Mouse (Mus musculus) ES-E14 (cell line): ENCODE results near the gene Il12rb1. TPM values are rescaled to one million over a fixed set of nuclear protein-coding genes. Genes with fewer than 3 reads are reported as not detected.

Source experiments
- DNase-seq: peaks from one replicate; pipeline ENCODE4 v3.0.0-alpha.2; 2013; ENCODE audit warnings: low read depth, low spot score
- H3K27ac ChIP-seq: 2 replicates; pipeline ENCODE4 v1.5.1; 2012; ENCODE audit warnings: low read depth, mild to moderate bottlenecking, low read length, moderate library complexity, mixed read lengths; ENCODE audit not compliant: poor library complexity, insufficient read depth, severe bottlenecking
- H3K36me3 ChIP-seq: 2 replicates; pipeline ENCODE4 v1.6.1; 2012; ENCODE audit warnings: mild to moderate bottlenecking, low read length, moderate library complexity, mixed read lengths; ENCODE audit not compliant: control insufficient read depth, poor library complexity, insufficient read depth, severe bottlenecking
- H3K4me1 ChIP-seq, 2 experiments: fragments of 150-350 bp in 1 of 2; sonication (generic) in 1 of 2; 2 replicates each; pipeline ENCODE4 v1.6.1; 2012; ENCODE audit warnings: low read length in 2 of 2, mild to moderate bottlenecking in 1 of 2, mixed read lengths in 1 of 2; ENCODE audit not compliant: control insufficient read depth in 2 of 2, insufficient read depth in 2 of 2, poor library complexity in 1 of 2
- H3K4me3 ChIP-seq, 2 experiments: fragments of 150-350 bp in 1 of 2; sonication (generic) in 1 of 2; 2 replicates each; pipeline ENCODE4 v1.5.1; 2012; ENCODE audit warnings: low read length in 2 of 2, low read depth in 1 of 2, mild to moderate bottlenecking in 1 of 2, mixed read lengths in 1 of 2; ENCODE audit not compliant: insufficient read depth in 1 of 2, poor library complexity in 1 of 2, severe bottlenecking in 1 of 2
- H3K9ac ChIP-seq: 2 replicates; pipeline ENCODE4 v1.6.1; 2012; ENCODE audit warnings: low read depth, mild to moderate bottlenecking, low read length, mixed read lengths; ENCODE audit not compliant: poor library complexity, insufficient read depth, severe bottlenecking
- H3K9me3 ChIP-seq: fragments of 150-350 bp; sonication (generic); 2 replicates; pipeline ENCODE4 v1.6.1; 2012; ENCODE audit warnings: low read depth, mild to moderate bottlenecking, low read length; ENCODE audit not compliant: control insufficient read depth, insufficient read depth
- CHD2 ChIP-seq: IDR thresholded peaks from 2 replicates; pipeline ENCODE4 v1.6.1; 2014; ENCODE audit warnings: mild to moderate bottlenecking, low read depth, low read length, inconsistent platforms
- HCFC1 ChIP-seq: IDR thresholded peaks from 2 replicates; pipeline ENCODE4 v1.6.1; 2012; ENCODE audit warnings: low read length, inconsistent platforms, borderline replicate concordance; ENCODE audit not compliant: insufficient read depth
- MAFK ChIP-seq: IDR thresholded peaks from 2 replicates; pipeline ENCODE4 v1.6.1; 2014; ENCODE audit warnings: mild to moderate bottlenecking, low read depth, low read length, inconsistent platforms; ENCODE audit not compliant: insufficient read depth
- ZC3H11A ChIP-seq: IDR thresholded peaks from 2 replicates; pipeline ENCODE4 v1.6.1; 2012; ENCODE audit warnings: low read depth, mild to moderate bottlenecking, inconsistent platforms, low read length, borderline replicate concordance
- ZNF384 ChIP-seq: IDR thresholded peaks from 2 replicates; pipeline ENCODE4 v1.6.1; 2012; ENCODE audit warnings: low read depth, low read length, inconsistent platforms
- in situ Hi-C, 2 experiments: fragments of 600-800 bp; cut with MboI; formaldehyde crosslinking; loops; one replicate each; pipeline ENCODE4 v1.15.1; 2025; ENCODE audit warnings: low sequenced_read_pairs in 2 of 2, inconsistent platforms in 1 of 2; ENCODE audit not compliant: unreplicated experiment in 2 of 2
- total RNA-seq: library from RNA; depleted of rRNA; stranded (reverse); fragments of 300-350 nt; gene quantifications from 2 replicates; pipeline ENCODE4 v1.2.3, GENCODE M21; 2012

Gene Il12rb1
- total RNA-seq, 1 experiment = 1.2 TPM

DNA sequence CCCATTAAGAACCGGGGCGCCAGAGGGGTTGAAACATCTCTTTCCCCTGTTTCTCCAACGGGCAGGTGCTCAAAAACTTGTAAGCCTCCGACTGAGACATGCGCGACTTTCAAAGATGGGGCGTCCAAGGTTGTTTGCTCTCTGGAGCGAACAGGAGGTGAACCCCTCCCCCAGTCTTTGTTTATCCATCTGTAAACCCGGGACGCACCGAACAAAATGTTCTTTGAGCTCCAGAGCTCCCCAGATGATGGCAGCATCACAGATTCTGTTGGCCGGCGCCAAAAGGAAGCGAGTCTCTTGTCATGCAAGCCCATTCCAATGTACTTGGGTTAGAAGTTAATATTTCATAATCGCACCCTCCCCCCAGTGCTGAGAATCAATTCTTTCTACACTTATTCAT is 10.0 kb upstream of the Il12rb1 start:
- H3K4me3 ChIP-seq = peak overlapping the region; percentile 76 to 97
- in situ Hi-C loops = no loop called here
- H3K9me3 ChIP-seq = no peaks in the 10 kb centered on the region
- no peak for TF ChIP-seq CHD2
- peaks cover 0 to 10% of the 10 kb centered on the region in 2 experiments; a peak in 2 of 4 replicates for H3K4me1 ChIP-seq
- H3K9ac ChIP-seq = peak overlapping the region; percentile 69; the same call in 1 of the 2 replicates
- no peaks in the 10 kb centered on the region; the same call in 1 of the 2 replicates for H3K36me3 ChIP-seq
- DNase-seq = no peak
- no peak overlapping the region for H3K27ac ChIP-seq

DNA sequence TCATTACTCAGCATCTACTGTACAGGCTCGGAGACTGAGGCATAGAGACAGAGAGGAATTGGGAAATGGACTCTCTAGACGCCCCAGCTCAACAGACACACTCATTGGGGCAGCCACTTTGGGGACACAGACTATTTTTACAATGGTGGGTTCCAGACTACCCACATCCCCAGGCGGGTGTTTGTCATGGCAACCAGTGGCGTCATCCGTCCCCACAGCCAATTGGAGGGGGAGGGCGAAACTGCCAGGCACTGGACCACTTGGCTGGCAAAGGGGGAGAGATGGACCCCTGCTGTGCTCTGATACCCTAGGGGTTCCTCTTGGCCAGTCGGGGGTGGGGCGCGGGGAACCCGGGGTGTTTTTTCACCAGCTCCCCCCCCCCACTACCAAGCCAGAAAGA is 7.6 kb upstream of the Il12rb1 start:
- Histone ChIP-seq H3K27ac (no peak overlapping the region), H3K36me3 (no peaks in the 10 kb centered on the region; the same call in 1 of the 2 replicates), H3K9me3 (no peaks in the 10 kb centered on the region), H3K4me1 (peaks cover 0 to 10% of the 10 kb centered on the region in 2 experiments; a peak in 2 of 4 replicates), H3K4me3 (no peak overlapping the region), H3K9ac (no peak overlapping the region)
- TF ChIP-seq ZC3H11A = no peak
- no peak for TF ChIP-seq MAFK
- no peak for TF ChIP-seq CHD2
- TF ChIP-seq HCFC1 = no peak
- TF ChIP-seq ZNF384 = no peak
- DNase-seq = no peak
- in situ Hi-C loops = no loop called here

DNA sequence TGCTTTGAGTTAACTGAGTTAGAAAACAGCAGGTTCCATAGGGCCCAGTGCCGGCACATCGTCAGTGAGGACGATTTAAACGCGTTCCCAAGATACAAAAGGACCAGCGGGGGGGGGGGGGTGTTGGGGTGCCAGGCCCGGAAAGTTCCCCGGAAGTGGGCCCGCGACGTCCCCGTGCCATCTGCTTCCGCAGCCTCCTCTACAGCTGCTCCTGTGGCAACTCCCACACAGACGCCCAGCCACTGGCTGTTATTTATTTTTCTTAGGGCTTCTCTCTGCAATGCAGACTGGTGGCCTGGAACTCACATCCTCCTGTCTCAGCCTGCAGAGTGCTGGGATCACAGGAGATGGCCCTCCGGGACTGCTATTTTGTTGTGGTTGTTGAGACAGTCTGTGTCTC is 7.1 kb upstream of the Il12rb1 start:
- TF ChIP-seq CHD2 (no peak), ZC3H11A (no peak)
- Histone ChIP-seq H3K9me3 (no peaks in the 10 kb centered on the region), H3K4me1 (peaks cover 0 to 10% of the 10 kb centered on the region in 2 experiments; a peak in 2 of 4 replicates), H3K4me3 (no peak overlapping the region), H3K27ac (no peak overlapping the region), H3K9ac (no peak overlapping the region), H3K36me3 (no peaks in the 10 kb centered on the region; the same call in 1 of the 2 replicates)
- no peak for DNase-seq
- in situ Hi-C loops = no loop called here

DNA sequence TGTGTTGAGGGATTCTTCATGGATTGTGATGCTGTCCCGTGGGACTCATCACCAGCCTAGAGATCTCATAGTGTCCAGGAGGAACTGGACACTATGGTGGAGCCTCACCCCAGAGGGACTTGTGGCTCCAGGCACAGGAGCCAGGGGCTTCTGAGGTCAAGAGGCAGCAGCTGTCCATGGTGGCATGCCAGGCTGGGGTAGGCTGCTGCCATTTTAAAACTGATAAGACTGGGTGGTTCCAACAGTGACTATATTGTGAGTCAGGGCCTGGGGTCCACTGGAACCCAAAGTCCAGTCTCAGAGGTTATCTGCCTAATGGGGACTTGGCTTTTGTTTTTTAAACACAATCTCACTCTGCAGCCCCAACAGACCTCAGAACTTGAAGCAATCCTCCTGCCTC is 6.4 kb upstream of the Il12rb1 start:
- H3K4me1 ChIP-seq = peaks cover 0 to 8% of the 10 kb centered on the region in 2 experiments; a peak in 2 of 4 replicates
- DNase-seq = no peak
- no peak overlapping the region for H3K4me3 ChIP-seq
- H3K9me3 ChIP-seq = no peaks in the 10 kb centered on the region
- no peaks in the 10 kb centered on the region; the same call in 1 of the 2 replicates for H3K36me3 ChIP-seq
- H3K9ac ChIP-seq = no peak overlapping the region
- TF ChIP-seq ZNF384 = no peak
- no peak for TF ChIP-seq HCFC1
- no peak for TF ChIP-seq CHD2
- no peak for TF ChIP-seq ZC3H11A
- no peak for TF ChIP-seq MAFK
- no peak overlapping the region for H3K27ac ChIP-seq
- in situ Hi-C loops = no loop called here

DNA sequence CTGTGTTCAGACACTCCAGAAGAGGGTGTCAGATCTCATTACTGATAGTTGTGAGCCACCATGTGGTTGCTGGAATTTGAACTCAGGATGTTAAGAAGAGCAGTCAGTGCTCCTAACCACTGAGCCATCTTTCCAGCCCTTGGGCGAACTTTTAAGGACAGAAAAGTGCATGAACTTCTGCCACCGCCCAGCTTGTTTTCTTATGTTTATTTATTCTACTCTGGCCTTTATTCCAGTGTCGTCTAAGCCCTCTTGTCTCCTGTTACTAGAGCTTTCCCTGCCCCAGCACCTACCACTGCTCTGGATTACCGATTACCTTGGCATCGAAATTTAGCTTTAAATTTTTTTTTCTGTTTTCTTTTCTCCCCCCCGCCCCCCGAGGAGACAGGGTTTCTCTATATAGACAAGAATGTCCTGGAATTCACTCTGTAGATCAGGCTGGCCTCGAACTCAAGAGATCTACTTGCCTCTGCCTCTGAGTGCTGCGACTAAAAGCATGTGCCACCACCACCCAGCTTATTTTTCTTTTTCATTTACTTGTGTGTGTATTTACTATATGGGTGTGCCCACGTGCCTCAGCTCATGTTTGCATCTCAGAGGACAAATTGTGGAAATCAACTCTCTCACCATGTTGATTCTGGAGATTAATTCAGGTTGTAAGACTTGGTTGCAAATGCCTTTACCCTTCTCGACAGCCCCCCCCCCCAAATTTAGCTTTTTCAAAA is 5.3 kb upstream of the Il12rb1 start:
- in situ Hi-C loops = no loop called here
- Histone ChIP-seq H3K4me1 (peaks cover 0 to 8% of the 10 kb centered on the region in 2 experiments; a peak in 2 of 4 replicates), H3K27ac (no peak overlapping the region; the same call in 1 of the 2 replicates), H3K9ac (no peak overlapping the region), H3K9me3 (no peaks in the 10 kb centered on the region), H3K4me3 (no peak overlapping the region), H3K36me3 (no peaks in the 10 kb centered on the region; the same call in 1 of the 2 replicates)
- no peak for DNase-seq
- TF ChIP-seq MAFK (no peak), ZNF384 (no peak), HCFC1 (no peak), CHD2 (no peak), ZC3H11A (no peak)
